Mouse (Mus musculus): ENCODE results near the gene Ano3. TPM values are rescaled to one million over a fixed set of nuclear protein-coding genes. Genes with fewer than 3 reads are reported as not detected.

Gene Ano3
- polyA plus RNA-seq (2017; shearing (Covaris generic)): 0.21 TPM

DNA sequence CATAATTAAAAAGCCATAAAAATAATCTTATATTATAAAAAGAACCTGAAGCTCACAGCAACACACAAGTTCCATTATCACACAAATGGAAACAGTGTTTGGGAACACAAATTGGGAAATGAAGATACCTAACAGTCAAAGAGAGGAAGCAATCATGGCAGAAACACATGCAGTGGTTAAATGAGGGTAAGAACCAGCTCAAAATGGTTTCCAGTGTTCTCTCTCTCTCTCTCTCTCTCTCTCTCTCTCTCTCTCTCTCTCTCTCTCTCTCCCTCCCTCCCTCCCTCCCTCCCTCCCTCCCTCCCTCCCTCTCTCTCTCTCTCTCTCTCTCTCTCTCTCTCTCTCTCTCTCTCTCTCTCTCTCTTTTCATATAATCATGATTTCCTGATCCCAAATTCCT is at the start of gene Ano3:
Gene Ano3, minus strand, starts transcription at position 101 of the 400 bp plus-strand sequence.

GRCm38 (mm10) chr2:110721290-110721753 is 229.4 kb downstream of the Ano3 start, which contains the start of gene Muc15:
TSS of gene Muc15 (plus strand) at chr2:110721340.

Other genes with a start within 250 kb of the Ano3 start
- 0.29 TPM for gene Muc15, start 229.6 kb downstream of the Ano3 start, polyA plus RNA-seq (2017; shearing (Covaris generic))
- not detected for gene Gm13941, start 155.1 kb upstream of the Ano3 start, polyA plus RNA-seq (2017; shearing (Covaris generic))
- not detected for gene Gm15130, start 202.0 kb upstream of the Ano3 start, polyA plus RNA-seq (2017; shearing (Covaris generic))